Mouse (Mus musculus): Measurements from ENCODE around the gene Surf4.

- TF ChIP-seq POLR2A (IDR thresholded peaks at IDR 0.05; ENCODE audit: control insufficient read depth, low read depth, low read length) = no peak
- no peak for TF ChIP-seq CTCF (IDR thresholded peaks at IDR 0.05; ENCODE audit: control insufficient read depth, insufficient read depth, insufficient replicate concordance, low read depth, low read length)
Observed at GRCm38 (mm10) chr2:26951346-26951905, 17.7 kb upstream of the Surf4 start.
